Mouse (Mus musculus) thymus, adult 2 months (tissue): ENCODE results near the gene Gm10188.

Experiments
- CTCF ChIP-seq: fragments of 200-500 bp; IDR thresholded peaks from 2 replicates; pipeline ENCODE4 v1.5.1; 2012; ENCODE audit warnings: mild to moderate bottlenecking, control low read depth, low read length, moderate library complexity, borderline replicate concordance; ENCODE audit not compliant: control insufficient read depth, poor library complexity, insufficient read depth; ENCODE audit errors: extremely low read depth
- POLR2A ChIP-seq: fragments of 200-500 bp; IDR thresholded peaks from 2 replicates; pipeline ENCODE4 v1.6.1; 2012; ENCODE audit warnings: mild to moderate bottlenecking, low read length, control low read depth, moderate library complexity; ENCODE audit not compliant: control insufficient read depth, poor library complexity, insufficient read depth; ENCODE audit errors: extremely low read depth

- TF ChIP-seq CTCF (no peak), POLR2A (no peak)
Observed at GRCm38 (mm10) chr1:132211672-132212071, 17.9 kb downstream of the Gm10188 start.
